Mouse (Mus musculus) heart, postnatal 0 days (tissue): ENCODE measurements around the gene Acacb.

Source experiments
- CTCF ChIP-seq: IDR thresholded peaks from 2 replicates; pipeline ENCODE4 v1.5.1; 2016; ENCODE audit warnings: antibody characterized with exemption, control low read depth, low read depth
- EP300 ChIP-seq: IDR thresholded peaks from 2 replicates; pipeline ENCODE4 v1.6.1; 2016; ENCODE audit warnings: antibody characterized with exemption, low read depth

DNA sequence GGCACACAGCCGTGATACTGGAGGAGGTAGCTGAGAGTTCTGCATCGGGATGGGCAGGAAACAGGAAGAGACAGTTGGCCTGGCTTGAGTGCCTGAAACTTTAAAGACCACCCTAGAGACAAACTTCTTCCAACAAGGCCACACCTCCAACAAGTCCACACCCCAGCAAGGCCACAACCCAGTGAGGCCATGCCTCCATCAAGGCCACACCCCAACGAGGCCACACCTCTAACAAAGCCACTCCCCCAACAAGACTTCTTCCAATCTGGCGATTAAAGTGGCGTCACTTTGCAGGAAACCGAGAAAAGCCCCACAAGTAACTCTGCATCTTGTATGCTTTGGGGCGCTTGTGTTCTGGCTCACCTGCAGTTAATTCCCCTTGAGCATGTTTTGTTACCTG, 92.6 kb downstream of the Acacb start:
- TF ChIP-seq CTCF (no peak), EP300 (no peak)
